Mouse (Mus musculus): ENCODE measurements around the gene Dnlz. TPM values are rescaled to one million over a fixed set of nuclear protein-coding genes. Genes with fewer than 3 reads are reported as not detected.

The Dnlz gene
- total and polyA plus RNA-seq, 3 experiments = 22.7 to 25.9 (median 23.2) TPM

DNA sequence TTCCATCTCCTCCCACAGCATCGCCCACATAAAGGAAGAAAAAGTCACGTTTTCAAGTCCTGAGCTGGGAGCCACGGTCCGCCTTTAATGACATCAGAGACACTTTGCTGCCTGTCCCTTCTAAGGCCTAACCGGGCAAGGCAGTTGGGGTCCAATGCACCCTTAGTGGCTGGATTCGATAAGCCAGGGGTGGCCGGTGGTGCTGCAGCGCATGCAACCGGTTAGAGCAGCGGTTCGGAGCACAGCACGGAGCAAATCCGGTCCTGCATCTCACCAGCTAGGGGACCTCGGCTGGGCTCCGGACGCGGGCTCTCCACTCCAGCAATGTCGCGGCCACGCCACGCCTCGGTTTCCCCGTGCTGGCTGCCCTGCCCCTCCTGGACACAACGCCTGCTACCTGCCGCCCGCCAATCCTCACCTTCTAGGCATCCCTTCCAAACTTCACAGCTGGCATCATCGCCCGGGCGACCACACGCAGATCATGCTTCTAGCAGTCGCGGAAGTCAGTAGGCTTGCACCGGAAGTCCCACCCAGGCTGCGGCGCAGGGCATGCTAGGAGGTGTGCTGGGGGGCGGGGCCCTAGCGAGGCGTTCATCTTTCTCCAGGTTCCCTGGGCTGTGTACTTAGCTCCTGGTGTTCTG, 28.3 kb upstream of the Dnlz start, which contains the start of gene Snapc4:
Snapc4 (minus strand) TSS at position 523 of the 641 bp plus-strand sequence.
- DNase-seq = peak; percentile 86 to 87
- H3K36me3 ChIP-seq (ENCODE audit: control insufficient read depth, insufficient read depth, low read length) = no peaks in the 10 kb centered on the region
- peak within 1 kb of the TSS; percentile 4 for H3K27ac ChIP-seq
- H3K4me3 ChIP-seq = peak within 1 kb of the TSS; percentile 83
- TF ChIP-seq CTCF (IDR thresholded peaks at IDR 0.05) = no peak
- TF ChIP-seq POLR2A (IDR thresholded peaks at IDR 0.05; ENCODE audit: insufficient read depth, low read depth, low read length) = peak; percentile 58; the same call in 1 of the 2 replicates
- WGBS = under 1% methylated on average over 38 of the region's 38 CpGs
- peaks cover 3% of the 10 kb centered on the region for H3K4me1 ChIP-seq (ENCODE audit: control insufficient read depth, insufficient read depth, low read length)
- intact Hi-C loops (cut with DNase I) = loop anchor here (10.0 kb wide), 1 partner anchor 145 kb away; the partner anchor contains the start of gene Qsox2
- no peaks in the 10 kb centered on the region for H3K27me3 ChIP-seq (ENCODE audit: control insufficient read depth, insufficient read depth, low read length)
- peak within 1 kb of the TSS; percentile 86 for H3K9ac ChIP-seq (ENCODE audit: low read depth, low read length)
- H3K79me2 ChIP-seq (replicated peaks; ENCODE audit: control insufficient read depth, insufficient read depth, low read length) = 0 out of 2 replicates have a peak, but pooled peaks cover 3% of the 10 kb centered on the region

DNA sequence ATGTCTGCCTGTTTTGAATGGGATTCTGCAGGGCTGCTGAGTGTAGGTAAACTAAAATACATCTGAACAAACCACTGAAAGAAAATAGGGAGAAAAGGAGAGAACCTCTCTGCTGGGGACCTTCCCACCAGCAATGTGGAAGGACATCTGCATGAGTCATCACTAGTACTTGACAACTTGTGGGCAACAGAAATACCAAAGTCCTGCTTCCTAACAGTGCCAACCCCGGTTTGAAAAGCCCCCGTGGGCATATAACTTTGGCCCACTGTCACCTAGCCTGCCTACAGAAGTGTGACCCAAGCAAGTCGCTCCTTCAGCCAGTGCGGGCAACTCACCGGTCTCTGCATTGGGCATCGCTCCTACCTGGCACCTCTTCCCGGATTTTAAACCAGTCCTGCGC, 20.5 kb upstream of the Dnlz start:
- Histone ChIP-seq H3K9ac (ENCODE audit: low read depth, low read length) (no peak overlapping the region), H3K4me1 (ENCODE audit: control insufficient read depth, insufficient read depth, low read length) (no peaks in the 10 kb centered on the region), H3K4me3 (no peak overlapping the region), H3K79me2 (replicated peaks; ENCODE audit: control insufficient read depth, insufficient read depth, low read length) (no peaks in the 10 kb centered on the region), H3K27ac (no peak overlapping the region), H3K36me3 (ENCODE audit: control insufficient read depth, insufficient read depth, low read length) (no peaks in the 10 kb centered on the region), H3K27me3 (ENCODE audit: control insufficient read depth, insufficient read depth, low read length) (no peaks in the 10 kb centered on the region)
- intact Hi-C loops (cut with DNase I) = no loop called here
- no peak for TF ChIP-seq EP300 (IDR thresholded peaks at IDR 0.05; ENCODE audit: insufficient read depth, low read depth, low read length)
- TF ChIP-seq POLR2A (IDR thresholded peaks at IDR 0.05; ENCODE audit: insufficient read depth, low read depth, low read length) = no peak
- TF ChIP-seq CTCF (IDR thresholded peaks at IDR 0.05) = no peak
- 94% methylated on average over 8 of the region's 8 CpGs for WGBS
- no peak for DNase-seq

DNA sequence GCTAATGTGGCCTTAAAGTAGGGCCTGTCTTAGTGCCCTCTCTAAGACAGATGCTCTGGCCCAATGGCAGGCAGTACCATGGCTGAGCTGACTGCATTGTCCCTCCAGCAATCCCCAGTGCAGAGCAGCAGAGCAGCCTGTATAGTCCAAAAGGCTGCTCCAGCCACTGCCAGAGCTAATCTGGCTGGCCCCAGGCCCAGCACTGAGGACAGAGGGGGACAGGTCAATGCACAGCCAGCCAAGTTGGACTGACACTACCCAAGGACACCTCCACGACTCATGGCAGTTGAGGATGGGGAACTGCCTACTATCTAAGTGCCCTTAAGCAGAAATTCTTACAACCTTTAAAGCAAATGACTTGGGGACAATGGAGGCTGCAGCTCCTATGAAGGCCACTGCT, 16.7 kb upstream of the Dnlz start:
- Histone ChIP-seq H3K4me1 (ENCODE audit: control insufficient read depth, insufficient read depth, low read length) (peaks cover 9% of the 10 kb centered on the region), H3K36me3 (ENCODE audit: control insufficient read depth, insufficient read depth, low read length) (no peaks in the 10 kb centered on the region; the same call in none of the 2 replicates), H3K9ac (ENCODE audit: low read depth, low read length) (no peak overlapping the region), H3K27me3 (ENCODE audit: control insufficient read depth, insufficient read depth, low read length) (no peaks in the 10 kb centered on the region), H3K27ac (peak overlapping the region; percentile 65), H3K4me3 (no peak overlapping the region), H3K79me2 (replicated peaks; ENCODE audit: control insufficient read depth, insufficient read depth, low read length) (no peaks in the 10 kb centered on the region)
- no peak for TF ChIP-seq EP300 (IDR thresholded peaks at IDR 0.05; ENCODE audit: insufficient read depth, low read depth, low read length)
- TF ChIP-seq CTCF (IDR thresholded peaks at IDR 0.05) = no peak
- no peak for TF ChIP-seq POLR2A (IDR thresholded peaks at IDR 0.05; ENCODE audit: insufficient read depth, low read depth, low read length)
- WGBS = 38% methylated on average over 1 of the region's 1 CpGs
- DNase-seq = peak; percentile 66 to 81
- intact Hi-C loops (cut with DNase I) = no loop called here

DNA sequence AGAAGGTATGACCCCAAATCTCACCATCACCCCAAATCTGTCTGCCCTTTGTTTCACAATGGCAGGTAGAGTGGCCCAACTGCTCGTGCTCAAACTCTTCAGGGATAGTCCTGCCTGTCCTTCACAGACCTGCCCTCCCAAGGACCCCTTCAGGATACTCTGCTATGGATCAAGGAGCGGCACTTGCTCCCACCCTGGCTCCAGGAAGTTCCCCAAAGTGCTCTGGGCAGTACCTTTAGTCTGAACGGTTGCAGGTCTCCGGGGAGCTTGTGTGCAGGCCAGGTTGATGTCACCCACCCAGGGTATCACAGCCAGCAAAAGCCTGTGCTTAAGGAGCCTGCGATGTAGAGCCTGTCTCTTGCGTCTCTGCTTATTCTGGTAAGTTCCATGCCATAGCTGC, 16.0 kb upstream of the Dnlz start:
- H3K9ac ChIP-seq (ENCODE audit: low read depth, low read length) = no peak overlapping the region
- intact Hi-C loops (cut with DNase I) = no loop called here
- H3K36me3 ChIP-seq (ENCODE audit: control insufficient read depth, insufficient read depth, low read length) = no peaks in the 10 kb centered on the region; the same call in none of the 2 replicates
- no peak for TF ChIP-seq EP300 (IDR thresholded peaks at IDR 0.05; ENCODE audit: insufficient read depth, low read depth, low read length)
- peaks cover 9% of the 10 kb centered on the region for H3K4me1 ChIP-seq (ENCODE audit: control insufficient read depth, insufficient read depth, low read length)
- no peaks in the 10 kb centered on the region for H3K79me2 ChIP-seq (replicated peaks; ENCODE audit: control insufficient read depth, insufficient read depth, low read length)
- H3K27me3 ChIP-seq (ENCODE audit: control insufficient read depth, insufficient read depth, low read length) = no peaks in the 10 kb centered on the region
- peak overlapping the region; percentile 9; the same call in 1 of the 2 replicates for H3K27ac ChIP-seq
- no peak overlapping the region for H3K4me3 ChIP-seq
- 90% methylated on average over 6 of the region's 6 CpGs for WGBS
- DNase-seq = no peak

DNA sequence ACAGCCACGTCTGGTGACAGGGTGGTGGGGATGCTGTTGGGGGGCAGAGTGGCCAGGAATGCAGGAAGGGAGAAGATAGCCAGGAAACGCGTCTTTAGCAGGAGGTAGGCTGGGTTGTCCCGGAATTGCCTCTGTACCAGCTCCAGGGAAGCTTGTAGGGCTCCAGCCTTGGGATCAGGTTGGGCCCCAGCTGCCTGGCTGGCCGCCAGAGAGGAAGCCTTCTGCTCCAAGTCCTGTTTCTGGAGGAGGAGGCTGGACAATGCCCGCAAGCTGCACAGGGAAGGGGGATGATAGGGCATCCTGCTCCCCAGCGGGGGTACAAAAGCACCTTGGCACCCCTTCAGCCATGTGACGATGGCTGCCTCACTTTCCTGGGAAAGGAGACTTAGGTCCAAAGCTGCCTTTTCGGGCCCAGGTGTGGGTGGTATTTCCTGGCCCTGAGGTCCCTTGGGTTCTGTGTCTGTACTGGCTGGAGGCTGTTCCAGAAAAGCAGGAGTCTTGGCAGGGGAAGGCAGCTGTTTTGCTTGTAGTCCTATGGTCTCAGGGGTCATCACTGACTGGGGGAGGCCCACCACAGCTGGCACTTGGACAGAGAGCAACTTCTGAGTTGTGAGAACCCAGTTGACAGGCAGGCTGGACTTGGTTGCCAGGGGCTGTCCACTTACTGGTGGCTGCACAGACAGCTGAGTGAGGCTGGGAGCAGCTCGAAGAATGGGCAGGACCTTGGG, 13.0 kb upstream of the Dnlz start:
- TF ChIP-seq POLR2A (IDR thresholded peaks at IDR 0.05; ENCODE audit: insufficient read depth, low read depth, low read length) = no peak
- TF ChIP-seq CTCF (IDR thresholded peaks at IDR 0.05) = no peak
- TF ChIP-seq EP300 (IDR thresholded peaks at IDR 0.05; ENCODE audit: insufficient read depth, low read depth, low read length) = no peak
- no peak overlapping the region for H3K9ac ChIP-seq (ENCODE audit: low read depth, low read length)
- H3K36me3 ChIP-seq (ENCODE audit: control insufficient read depth, insufficient read depth, low read length) = no peaks in the 10 kb centered on the region; the same call in none of the 2 replicates
- no peak overlapping the region for H3K4me3 ChIP-seq
- peak overlapping the region; percentile 15 for H3K27ac ChIP-seq
- peak; percentile 86 for DNase-seq
- H3K4me1 ChIP-seq (ENCODE audit: control insufficient read depth, insufficient read depth, low read length) = peaks cover 9% of the 10 kb centered on the region
- intact Hi-C loops (cut with DNase I) = no loop called here
- WGBS = 9% methylated on average over 10 of the region's 10 CpGs
- H3K27me3 ChIP-seq (ENCODE audit: control insufficient read depth, insufficient read depth, low read length) = no peaks in the 10 kb centered on the region
- H3K79me2 ChIP-seq (replicated peaks; ENCODE audit: control insufficient read depth, insufficient read depth, low read length) = no peaks in the 10 kb centered on the region

DNA sequence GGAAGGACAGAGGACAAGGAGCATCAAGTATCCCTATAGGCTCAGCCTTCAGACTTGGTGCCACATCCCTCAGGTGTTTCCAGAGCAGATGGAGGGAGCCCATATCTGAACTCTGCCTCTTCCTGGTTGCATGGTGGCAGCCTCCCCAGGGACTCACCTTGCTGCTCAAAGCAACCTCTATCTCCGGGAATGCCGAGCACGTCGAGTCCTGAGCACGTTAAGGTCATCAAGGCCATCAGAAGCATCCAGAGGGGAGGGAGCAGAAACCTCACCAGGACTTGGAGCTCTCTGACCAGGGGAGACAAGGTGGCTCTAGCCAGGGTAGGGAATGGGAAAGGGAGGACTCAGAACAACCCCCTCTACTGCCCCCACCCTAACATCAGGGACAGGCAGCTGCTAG, 11.6 kb upstream of the Dnlz start:
- H3K79me2 ChIP-seq (replicated peaks; ENCODE audit: control insufficient read depth, insufficient read depth, low read length) = no peaks in the 10 kb centered on the region
- no peaks in the 10 kb centered on the region; the same call in none of the 2 replicates for H3K36me3 ChIP-seq (ENCODE audit: control insufficient read depth, insufficient read depth, low read length)
- H3K27me3 ChIP-seq (ENCODE audit: control insufficient read depth, insufficient read depth, low read length) = no peaks in the 10 kb centered on the region
- H3K9ac ChIP-seq (ENCODE audit: low read depth, low read length) = no peak overlapping the region
- 82% methylated on average over 5 of the region's 5 CpGs for WGBS
- intact Hi-C loops (cut with DNase I) = no loop called here
- DNase-seq = no peak
- TF ChIP-seq CTCF (IDR thresholded peaks at IDR 0.05) (no peak), EP300 (IDR thresholded peaks at IDR 0.05; ENCODE audit: insufficient read depth, low read depth, low read length) (no peak), POLR2A (IDR thresholded peaks at IDR 0.05; ENCODE audit: insufficient read depth, low read depth, low read length) (no peak)
- H3K27ac ChIP-seq = no peak overlapping the region
- peaks cover 12% of the 10 kb centered on the region for H3K4me1 ChIP-seq (ENCODE audit: control insufficient read depth, insufficient read depth, low read length)
- no peak overlapping the region for H3K4me3 ChIP-seq

Measured in heart, adult 2 months (tissue).